Mouse (Mus musculus) megakaryocyte, embryonic 14.5 days (primary cell): ENCODE data around the gene Bcas3.

ENCODE experiments used
- FLI1 ChIP-seq: IDR thresholded peaks from 2 replicates; pipeline ENCODE4 v1.6.1; 2012; ENCODE audit warnings: low read length, inconsistent platforms, mixed read lengths
- GATA1 ChIP-seq: IDR thresholded peaks from 3 replicates; pipeline ENCODE4 v1.6.1; 2012; ENCODE audit warnings: mixed read lengths, low read length, inconsistent platforms, borderline replicate concordance

DNA sequence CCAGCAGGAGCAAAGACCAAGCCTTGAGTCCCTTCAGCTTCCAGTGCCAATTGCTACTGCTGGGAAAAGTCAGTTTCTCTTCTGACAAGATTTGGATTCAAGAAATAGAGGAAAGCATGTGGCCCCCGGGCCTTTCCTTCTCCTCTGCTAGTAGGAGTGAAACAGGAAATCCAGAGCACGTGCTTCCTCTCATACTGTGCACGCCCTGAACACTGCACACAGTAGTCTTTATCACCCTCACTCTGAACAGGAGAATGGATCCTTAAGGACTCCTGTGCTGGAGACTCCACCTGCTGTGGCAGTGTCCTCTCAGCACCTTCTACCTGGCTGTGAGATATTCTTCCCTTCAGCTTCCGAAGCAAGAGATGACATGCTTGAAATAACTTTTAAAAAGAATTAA is 458.3 kb downstream of the Bcas3 start:
- TF ChIP-seq FLI1, result no peak
- no peak for TF ChIP-seq GATA1
